Mouse (Mus musculus): ENCODE results near the gene Gm21209.
"Not testable (repeated sequence)": the region's sequence is repeated elsewhere in the genome, so short reads cannot be mapped to it uniquely, and the experiment has no call there.

Gm21209 gene

GRCm38 (mm10) chrY:49570856-49571255, at the start of gene Gm21209:
TSS of gene Gm21209 (plus strand) at chrY:49571156.
- DNase-seq, result not testable (repeated sequence)

Data from lung, postnatal 10 days (tissue).